Mouse (Mus musculus) limb, embryonic 14.5 days (tissue): Measurements from ENCODE around the gene Ostm1. TPM values are rescaled to one million over a fixed set of nuclear protein-coding genes. Genes with fewer than 3 reads are reported as not detected.

Experiments
- ATAC-seq: fragments of 200-750 bp; cut with Nextera tagmentation; 2 replicates; pipeline ENCODE4 v1.8.0; 2017; ENCODE audit warnings: low read depth, moderate number of reproducible peaks, moderate TSS enrichment; ENCODE audit not compliant: low FRiP score
- DNase-seq: peaks from one replicate; pipeline ENCODE4 v3.0.0-alpha.2; 2015; ENCODE audit warnings: low spot score
- H3K27ac ChIP-seq: fragments of 300-500 bp; sonication (generic); replicated peaks from 2 replicates; pipeline ENCODE4 v1.5.1; 2014; ENCODE audit warnings: low read depth, mild to moderate bottlenecking, low read length, moderate library complexity, mixed read lengths
- H3K27me3 ChIP-seq: fragments of 300-500 bp; sonication (generic); 2 replicates; pipeline ENCODE4 v1.6.1; 2014; ENCODE audit warnings: low read length, mixed read lengths; ENCODE audit not compliant: control insufficient read depth, insufficient read depth
- H3K36me3 ChIP-seq: fragments of 300-500 bp; sonication (generic); 2 replicates; pipeline ENCODE4 v1.6.1; 2014; ENCODE audit warnings: mild to moderate bottlenecking, low read length, moderate library complexity, mixed read lengths; ENCODE audit not compliant: control insufficient read depth, insufficient read depth
- H3K4me1 ChIP-seq: fragments of 300-500 bp; sonication (generic); 2 replicates; pipeline ENCODE4 v1.6.1; 2014; ENCODE audit warnings: antibody characterized with exemption, low read length, mixed read lengths; ENCODE audit not compliant: control insufficient read depth, insufficient read depth
- H3K4me2 ChIP-seq: fragments of 300-500 bp; sonication (generic); replicated peaks from 2 replicates; pipeline ENCODE4 v1.6.1; 2014; ENCODE audit warnings: low read depth, mild to moderate bottlenecking, low read length, moderate library complexity; ENCODE audit not compliant: severe bottlenecking
- H3K4me3 ChIP-seq: fragments of 300-500 bp; sonication (generic); replicated peaks from 2 replicates; pipeline ENCODE4 v1.5.1; 2014; ENCODE audit warnings: low read length
- H3K9ac ChIP-seq: fragments of 300-500 bp; sonication (generic); 2 replicates; pipeline ENCODE4 v1.6.1; 2014; ENCODE audit warnings: mild to moderate bottlenecking, low read depth, low read length, moderate library complexity; ENCODE audit not compliant: severe bottlenecking
- H3K9me3 ChIP-seq: fragments of 300-500 bp; sonication (generic); 2 replicates; pipeline ENCODE4 v1.6.1; 2016; ENCODE audit warnings: low read length; ENCODE audit not compliant: control insufficient read depth
- POLR2A ChIP-seq: fragments of 200-500 bp; IDR thresholded peaks from 2 replicates; pipeline ENCODE4 v1.8.0; 2012; ENCODE audit warnings: inconsistent platforms, mild to moderate bottlenecking, moderate library complexity, borderline replicate concordance; ENCODE audit not compliant: insufficient read depth, insufficient read length; ENCODE audit errors: extremely low read depth
- WGBS: fragments of 180-500 bp; shearing (Covaris S2); extraction: QIAGEN DNeasy Blood & Tissue Kit; methylation state at CpG from one replicate; pipeline ENCODE4 v1.1.7; 2014; 5-methylcytosine and 5-hydroxymethylcytosine counted together
- polyA plus RNA-seq, 2 experiments: library from polyadenylated mRNA; depleted of rRNA in 1 of 2; stranded (reverse) in 1 of 2; unstranded in 1 of 2; fragments of >200 nt; fragmentation: Nextera tagmentation in 1 of 2; extraction: Ambion mirVana in 1 of 2; gene quantifications; 2 replicates each; pipeline versions ENCODE4 v1.2.1 to v1.2.3; 2012 to 2014

The Ostm1 gene
- polyA plus RNA-seq, 2 experiments = 6.9 to 12.0 TPM

DNA sequence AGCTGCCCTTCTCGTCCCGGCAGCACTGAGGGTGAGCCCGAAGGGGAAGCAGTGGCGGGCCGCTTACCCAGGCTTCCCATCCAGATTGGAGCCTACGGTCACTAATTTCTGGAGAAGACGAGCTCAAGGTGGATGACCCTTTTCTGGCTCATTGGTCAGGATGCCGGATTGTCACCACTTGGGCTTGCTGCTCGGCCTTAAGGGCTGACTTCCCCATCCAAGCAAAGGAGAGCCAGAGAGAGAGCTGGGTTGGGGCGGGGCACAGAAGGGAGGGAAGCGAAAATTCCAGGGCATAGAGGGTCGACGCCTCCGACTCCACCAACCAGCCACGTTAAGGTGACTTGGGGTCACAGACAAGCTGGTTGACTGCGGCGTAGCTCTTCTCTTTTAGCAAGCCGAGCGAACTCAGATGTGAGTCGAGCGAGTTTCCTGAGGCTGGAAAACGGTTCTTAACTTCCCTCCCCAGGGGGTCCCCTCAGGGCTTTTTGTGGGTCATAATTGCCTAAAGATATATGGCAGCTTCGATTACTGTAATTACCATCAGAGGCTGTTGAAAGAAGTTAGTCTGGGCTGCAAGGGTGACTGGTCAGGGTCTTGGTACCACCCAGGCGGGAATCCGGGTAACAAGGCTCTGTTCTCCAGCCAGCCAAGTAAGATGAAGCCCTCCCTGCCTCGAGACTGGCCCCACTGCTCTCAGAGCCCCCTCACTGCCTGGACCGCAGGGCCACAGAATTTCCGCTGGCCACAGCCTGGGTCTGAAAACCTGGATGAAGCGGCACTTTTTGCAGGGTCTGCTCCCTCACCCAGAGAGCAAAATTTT lies 3.3 kb upstream of the Ostm1 start:
- Histone ChIP-seq H3K4me3 (0 out of 2 replicates have a peak overlapping the region, but pooled peaks have one; percentile 2), H3K27ac (no peak overlapping the region), H3K4me2 (no peak overlapping the region), H3K9me3 (no peaks in the 10 kb centered on the region), H3K4me1 (peaks cover 5% of the 10 kb centered on the region; the same call in 1 of the 2 replicates), H3K27me3 (peaks cover 98% of the 10 kb centered on the region), H3K36me3 (no peaks in the 10 kb centered on the region), H3K9ac (no peak overlapping the region)
- WGBS = under 1% methylated on average over 29 of the region's 29 CpGs
- ATAC-seq (no peak), DNase-seq (no peak)
- no peak for TF ChIP-seq POLR2A

DNA sequence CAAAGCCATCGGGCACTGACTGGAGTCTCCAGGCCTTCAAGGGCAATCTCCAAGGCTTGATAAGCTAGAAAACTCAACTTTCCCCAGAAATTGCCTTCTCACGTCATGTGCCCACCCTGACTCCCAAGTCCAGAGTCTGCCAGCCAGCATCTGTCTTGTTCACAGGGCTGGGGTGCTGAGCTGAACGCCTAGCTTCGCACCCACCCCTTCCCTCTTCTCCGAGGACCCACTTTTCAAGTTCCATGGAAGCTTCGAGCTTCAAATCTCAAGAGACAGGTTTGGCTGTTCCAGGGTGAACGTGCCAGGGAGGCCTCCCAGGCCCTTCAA lies 2.7 kb upstream of the Ostm1 start:
- no peak overlapping the region for H3K4me3 ChIP-seq
- no peak overlapping the region for H3K9ac ChIP-seq
- H3K4me1 ChIP-seq = peaks cover 5% of the 10 kb centered on the region; the same call in 1 of the 2 replicates
- H3K4me2 ChIP-seq = no peak overlapping the region
- H3K27ac ChIP-seq = no peak overlapping the region
- H3K27me3 ChIP-seq = peaks cover 98% of the 10 kb centered on the region
- H3K36me3 ChIP-seq = no peaks in the 10 kb centered on the region
- ATAC-seq (no peak), DNase-seq (no peak)
- no peaks in the 10 kb centered on the region for H3K9me3 ChIP-seq
- WGBS = 7% methylated on average over 7 of the region's 7 CpGs
- no peak for TF ChIP-seq POLR2A

DNA sequence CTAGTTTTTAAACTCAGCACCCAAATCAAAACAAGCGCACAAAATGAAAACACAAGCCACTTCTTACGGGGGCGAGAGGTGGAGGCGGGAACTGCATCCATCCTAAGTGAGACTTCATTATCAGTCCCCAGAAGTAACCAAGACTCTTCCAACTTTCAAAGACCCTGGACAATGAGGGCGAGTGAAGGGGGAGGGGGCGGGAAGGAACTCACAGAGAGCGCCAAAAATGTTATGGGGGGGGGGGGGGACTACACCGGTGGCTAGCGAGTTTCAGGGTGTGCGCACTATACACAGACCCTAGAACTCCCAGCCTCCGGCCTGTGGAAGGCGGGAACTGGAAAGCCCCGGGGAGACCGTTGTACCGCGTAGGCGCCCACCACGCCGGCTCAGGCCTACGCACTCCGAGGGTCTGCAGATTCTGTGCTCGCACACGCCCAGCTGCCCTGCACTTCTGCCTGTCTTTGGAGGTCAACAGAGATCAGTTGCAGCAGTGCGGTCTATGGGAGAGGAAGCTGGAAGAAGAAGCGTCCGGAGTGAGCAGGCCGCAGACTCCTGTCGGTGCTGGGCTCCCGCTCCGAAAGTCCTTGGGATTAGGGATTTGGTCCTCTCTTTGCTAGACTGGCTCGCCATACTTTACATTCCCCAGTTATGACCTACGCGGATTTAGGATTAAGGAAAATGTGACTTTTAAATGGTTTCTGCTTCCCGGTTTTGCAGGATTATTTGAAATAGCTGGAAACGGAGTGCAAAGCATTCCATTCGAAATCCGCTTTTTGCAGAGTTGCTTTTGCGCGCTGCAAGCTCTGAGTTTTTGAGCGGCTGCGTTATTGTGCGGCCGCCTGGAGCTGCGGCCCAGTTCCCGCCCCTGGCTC lies 1.7 kb upstream of the Ostm1 start:
- no peak overlapping the region for H3K27ac ChIP-seq
- peaks cover 5% of the 10 kb centered on the region; the same call in 1 of the 2 replicates for H3K4me1 ChIP-seq
- WGBS = 2% methylated on average over 41 of the region's 45 CpGs
- ATAC-seq (no peak), DNase-seq (peak; percentile 57)
- H3K27me3 ChIP-seq = peaks cover 99% of the 10 kb centered on the region
- H3K4me2 ChIP-seq = no peak overlapping the region
- no peak for TF ChIP-seq POLR2A
- no peaks in the 10 kb centered on the region for H3K36me3 ChIP-seq
- H3K9me3 ChIP-seq = no peaks in the 10 kb centered on the region
- peak overlapping the region; percentile 23 for H3K4me3 ChIP-seq
- H3K9ac ChIP-seq = no peak overlapping the region

DNA sequence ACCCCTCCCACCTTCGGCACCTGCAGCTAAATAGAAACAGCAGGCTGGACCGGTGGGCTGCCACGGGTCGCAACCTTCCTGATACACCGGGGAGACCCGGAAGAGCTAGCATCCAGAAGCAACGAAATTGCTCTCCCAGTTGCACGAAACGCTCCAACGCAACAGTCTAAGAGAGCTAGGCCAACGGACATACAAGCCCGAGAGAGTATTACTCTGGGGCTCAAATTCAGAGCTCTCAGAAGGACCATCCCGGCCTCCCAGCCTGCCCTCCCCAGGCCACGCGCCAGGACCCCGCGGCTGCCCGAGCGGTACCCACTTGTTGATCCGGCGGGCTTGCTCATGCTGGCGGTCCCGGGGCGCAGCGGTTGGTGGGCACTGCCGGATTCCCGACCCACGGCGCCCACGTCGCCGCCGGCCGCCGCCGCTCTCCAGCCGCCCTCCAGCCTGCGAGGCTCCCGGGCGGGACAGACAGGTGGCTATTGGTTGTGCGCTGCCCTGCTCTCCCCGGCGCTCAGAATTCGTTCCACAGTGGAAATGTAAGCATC lies 984 bp upstream of the Ostm1 start:
- Histone ChIP-seq H3K4me2 (no peak overlapping the region), H3K36me3 (no peaks in the 10 kb centered on the region), H3K4me1 (peaks cover 5% of the 10 kb centered on the region; the same call in 1 of the 2 replicates), H3K9ac (no peak overlapping the region), H3K9me3 (no peaks in the 10 kb centered on the region), H3K27me3 (peaks cover 99% of the 10 kb centered on the region), H3K4me3 (peak overlapping the region; percentile 23), H3K27ac (no peak overlapping the region)
- under 1% methylated on average over 39 of the region's 44 CpGs for WGBS
- DNase-seq = no peak
- TF ChIP-seq POLR2A = no peak
- ATAC-seq = no peak

DNA sequence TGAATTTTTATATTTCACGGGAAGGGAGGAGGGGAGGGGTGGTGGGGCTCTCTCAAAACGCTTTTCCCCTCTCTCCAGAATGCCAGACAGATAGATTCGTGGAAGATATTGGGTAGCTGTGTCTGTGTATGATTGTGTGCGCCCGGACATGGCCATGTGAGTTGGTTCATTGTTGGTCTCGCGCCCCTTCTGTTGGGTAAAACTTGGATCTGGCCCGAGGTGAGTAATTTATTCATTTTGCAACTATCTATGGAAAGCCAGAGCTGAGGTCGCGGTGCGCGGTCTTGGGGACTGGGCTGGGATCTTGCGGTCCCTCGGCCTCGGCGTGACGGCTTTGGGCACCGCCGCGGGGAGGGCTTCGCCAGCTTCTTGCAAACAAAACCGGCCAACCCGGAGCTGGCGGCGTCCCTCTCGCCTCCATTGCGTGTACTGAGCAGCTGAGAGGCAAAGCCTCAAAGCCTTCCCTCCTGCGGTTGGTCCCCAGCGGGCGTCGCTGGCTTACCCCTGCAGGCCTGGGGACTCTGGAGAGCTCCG lies 347 bp downstream of the Ostm1 start:
- no peak for ATAC-seq
- H3K9me3 ChIP-seq = no peaks in the 10 kb centered on the region
- TF ChIP-seq POLR2A = no peak
- peak overlapping the region; percentile 37 for H3K4me2 ChIP-seq
- no peak overlapping the region for H3K27ac ChIP-seq
- WGBS = 1% methylated on average over 32 of the region's 32 CpGs
- no peak for DNase-seq
- H3K4me3 ChIP-seq = peak overlapping the region; percentile 23
- H3K4me1 ChIP-seq = peaks cover 5% of the 10 kb centered on the region; the same call in 1 of the 2 replicates
- H3K36me3 ChIP-seq = no peaks in the 10 kb centered on the region
- H3K27me3 ChIP-seq = peaks cover 98% of the 10 kb centered on the region
- H3K9ac ChIP-seq = no peak overlapping the region
